Mouse (Mus musculus): ENCODE results near the gene Sdhd. TPM values are rescaled to one million over a fixed set of nuclear protein-coding genes. Genes with fewer than 3 reads are reported as not detected.
A peak's percentile ranks its signal among the peaks of the same experiment; 100 is the strongest.

Gene Sdhd
- polyA plus RNA-seq, 1 experiment, result 65.6 TPM

- Histone ChIP-seq H3K27ac (ENCODE audit: control insufficient read depth, insufficient read depth, low read depth, low read length, poor library complexity) (peak within 1 kb of the TSS; percentile 32), H3K4me1 (ENCODE audit: control insufficient read depth, insufficient read depth, low read length) (no peaks in the 10 kb centered on the region; the same call in 1 of the 2 replicates), H3K4me3 (replicated peaks; ENCODE audit: control insufficient read depth, low read depth, low read length) (peak within 1 kb of the TSS; percentile 59)
- TF ChIP-seq CTCF (IDR thresholded peaks at IDR 0.05; ENCODE audit: control insufficient read depth, insufficient read depth, low read length) (no peak), POLR2A (IDR thresholded peaks at IDR 0.05; ENCODE audit: borderline replicate concordance, control insufficient read depth, low read depth, low read length) (no peak)
- WGBS, result 22% methylated on average over 12 of the region's 12 CpGs
Observed at GRCm38 (mm10) chr9:50554241-50555093, 49.1 kb downstream of the Sdhd start, which contains the start of gene Il18. Il18 (plus strand) TSS chr9:50554827.

- 1% methylated on average over 2 of the region's 2 CpGs for WGBS
- Histone ChIP-seq H3K27ac (ENCODE audit: control insufficient read depth, insufficient read depth, low read depth, low read length, poor library complexity) (no peak overlapping the region), H3K4me3 (replicated peaks; ENCODE audit: control insufficient read depth, low read depth, low read length) (no peak overlapping the region), H3K4me1 (ENCODE audit: control insufficient read depth, insufficient read depth, low read length) (no peaks in the 10 kb centered on the region; the same call in 1 of the 2 replicates)
- TF ChIP-seq CTCF (IDR thresholded peaks at IDR 0.05; ENCODE audit: control insufficient read depth, insufficient read depth, low read length) (no peak), POLR2A (IDR thresholded peaks at IDR 0.05; ENCODE audit: borderline replicate concordance, control insufficient read depth, low read depth, low read length) (no peak)
Observed at GRCm38 (mm10) chr9:50553547-50553946, 50.1 kb downstream of the Sdhd start.

- WGBS, result 43% methylated on average over 5 of the region's 5 CpGs
- no peak for TF ChIP-seq CTCF (IDR thresholded peaks at IDR 0.05; ENCODE audit: control insufficient read depth, insufficient read depth, low read length)
- TF ChIP-seq POLR2A (IDR thresholded peaks at IDR 0.05; ENCODE audit: borderline replicate concordance, control insufficient read depth, low read depth, low read length), result no peak
- no peak overlapping the region for H3K4me3 ChIP-seq (replicated peaks; ENCODE audit: control insufficient read depth, low read depth, low read length)
- H3K4me1 ChIP-seq (ENCODE audit: control insufficient read depth, insufficient read depth, low read length), result no peaks in the 10 kb centered on the region; the same call in 1 of the 2 replicates
- no peak overlapping the region for H3K27ac ChIP-seq (ENCODE audit: control insufficient read depth, insufficient read depth, low read depth, low read length, poor library complexity)
Observed at GRCm38 (mm10) chr9:50552206-50552605, 51.4 kb downstream of the Sdhd start.

GRCm38 (mm10) chr9:50548936-50549335 lies 54.7 kb downstream of the Sdhd start:
- Histone ChIP-seq H3K4me3 (replicated peaks; ENCODE audit: control insufficient read depth, low read depth, low read length) (no peak overlapping the region), H3K4me1 (ENCODE audit: control insufficient read depth, insufficient read depth, low read length) (no peaks in the 10 kb centered on the region; the same call in 1 of the 2 replicates), H3K27ac (ENCODE audit: control insufficient read depth, insufficient read depth, low read depth, low read length, poor library complexity) (no peak overlapping the region)
- TF ChIP-seq POLR2A (IDR thresholded peaks at IDR 0.05; ENCODE audit: borderline replicate concordance, control insufficient read depth, low read depth, low read length) (no peak), CTCF (IDR thresholded peaks at IDR 0.05; ENCODE audit: control insufficient read depth, insufficient read depth, low read length) (no peak)
- WGBS, result 74% methylated on average over 4 of the region's 4 CpGs

GRCm38 (mm10) chr9:50547859-50548478 lies 55.6 kb downstream of the Sdhd start:
- Histone ChIP-seq H3K4me3 (replicated peaks; ENCODE audit: control insufficient read depth, low read depth, low read length) (peak overlapping the region; percentile 28), H3K27ac (ENCODE audit: control insufficient read depth, insufficient read depth, low read depth, low read length, poor library complexity) (peak overlapping the region; percentile 42; the same call in 1 of the 2 replicates), H3K4me1 (ENCODE audit: control insufficient read depth, insufficient read depth, low read length) (no peaks in the 10 kb centered on the region; the same call in 1 of the 2 replicates)
- TF ChIP-seq CTCF (IDR thresholded peaks at IDR 0.05; ENCODE audit: control insufficient read depth, insufficient read depth, low read length), result no peak
- no peak for TF ChIP-seq POLR2A (IDR thresholded peaks at IDR 0.05; ENCODE audit: borderline replicate concordance, control insufficient read depth, low read depth, low read length)
- 11% methylated on average over 5 of the region's 5 CpGs for WGBS

Other genes with a start within 250 kb of the Sdhd start
- gene Plet1, start 109.3 kb downstream of the Sdhd start, polyA plus RNA-seq (2011; ENCODE audit: insufficient read depth, insufficient read length, low replicate concordance, missing spikeins), result 1.5 TPM in 1 of 2 replicates, not detected in the other
- 14.5 and 35.7 TPM in 2 replicates for gene Pts, start 75.1 kb downstream of the Sdhd start, polyA plus RNA-seq (2011; ENCODE audit: insufficient read depth, insufficient read length, low replicate concordance, missing spikeins)
- 11.9 and 18.4 TPM in 2 replicates for gene Il18, start 49.0 kb downstream of the Sdhd start, polyA plus RNA-seq (2011; ENCODE audit: insufficient read depth, insufficient read length, low replicate concordance, missing spikeins)
- gene Bco2, start 48.6 kb downstream of the Sdhd start, polyA plus RNA-seq (2011; ENCODE audit: insufficient read depth, insufficient read length, low replicate concordance, missing spikeins), result 1.1 and 1.9 TPM in 2 replicates
- not detected in 2 replicates for gene Tex12, start 42.5 kb downstream of the Sdhd start, polyA plus RNA-seq (2011; ENCODE audit: insufficient read depth, insufficient read length, low replicate concordance, missing spikeins)
- gene Timm8b, start 98 bp upstream of the Sdhd start, polyA plus RNA-seq (2011; ENCODE audit: insufficient read depth, insufficient read length, low replicate concordance, missing spikeins), result 41.7 and 54.8 TPM in 2 replicates
- gene Pih1d2, start 13.5 kb upstream of the Sdhd start, polyA plus RNA-seq (2011; ENCODE audit: insufficient read depth, insufficient read length, low replicate concordance, missing spikeins), result 2.5 TPM in 1 of 2 replicates, not detected in the other
- gene Nkapd1, start 13.7 kb upstream of the Sdhd start, polyA plus RNA-seq (2011; ENCODE audit: insufficient read depth, insufficient read length, low replicate concordance, missing spikeins), result 6.1 and 13.0 TPM in 2 replicates
- 13.0 and 13.8 TPM in 2 replicates for gene Dlat, start 56.0 kb upstream of the Sdhd start, polyA plus RNA-seq (2011; ENCODE audit: insufficient read depth, insufficient read length, low replicate concordance, missing spikeins)
- gene Dixdc1, start 135.7 kb upstream of the Sdhd start, polyA plus RNA-seq (2011; ENCODE audit: insufficient read depth, insufficient read length, low replicate concordance, missing spikeins), result 0.29 TPM in 1 of 2 replicates, not detected in the other
- gene 2310030G06Rik, start 142.7 kb upstream of the Sdhd start, polyA plus RNA-seq (2011; ENCODE audit: insufficient read depth, insufficient read length, low replicate concordance, missing spikeins), result not detected in 2 replicates
- gene Cryab, start 147.5 kb upstream of the Sdhd start, polyA plus RNA-seq (2011; ENCODE audit: insufficient read depth, insufficient read length, low replicate concordance, missing spikeins), result 6.9 and 10.5 TPM in 2 replicates
- gene Hspb2, start 148.5 kb upstream of the Sdhd start, polyA plus RNA-seq (2011; ENCODE audit: insufficient read depth, insufficient read length, low replicate concordance, missing spikeins), result not detected in 2 replicates
- gene Fdxacb1, start 164.4 kb upstream of the Sdhd start, polyA plus RNA-seq (2011; ENCODE audit: insufficient read depth, insufficient read length, low replicate concordance, missing spikeins), result 5.5 and 5.7 TPM in 2 replicates
- 9.7 and 10.2 TPM in 2 replicates for gene Alg9, start 171.2 kb upstream of the Sdhd start, polyA plus RNA-seq (2011; ENCODE audit: insufficient read depth, insufficient read length, low replicate concordance, missing spikeins)
- gene 1110032A03Rik, start 171.7 kb upstream of the Sdhd start, polyA plus RNA-seq (2011; ENCODE audit: insufficient read depth, insufficient read length, low replicate concordance, missing spikeins), result 24.7 and 32.8 TPM in 2 replicates
- 18.1 and 29.1 TPM in 2 replicates for gene Ppp2r1b, start 241.5 kb upstream of the Sdhd start, polyA plus RNA-seq (2011; ENCODE audit: insufficient read depth, insufficient read length, low replicate concordance, missing spikeins)